Mouse (Mus musculus): ENCODE measurements around the gene Clk2.
A peak's percentile ranks its signal among the peaks of the same experiment; 100 is the strongest.

Clk2 gene

DNA sequence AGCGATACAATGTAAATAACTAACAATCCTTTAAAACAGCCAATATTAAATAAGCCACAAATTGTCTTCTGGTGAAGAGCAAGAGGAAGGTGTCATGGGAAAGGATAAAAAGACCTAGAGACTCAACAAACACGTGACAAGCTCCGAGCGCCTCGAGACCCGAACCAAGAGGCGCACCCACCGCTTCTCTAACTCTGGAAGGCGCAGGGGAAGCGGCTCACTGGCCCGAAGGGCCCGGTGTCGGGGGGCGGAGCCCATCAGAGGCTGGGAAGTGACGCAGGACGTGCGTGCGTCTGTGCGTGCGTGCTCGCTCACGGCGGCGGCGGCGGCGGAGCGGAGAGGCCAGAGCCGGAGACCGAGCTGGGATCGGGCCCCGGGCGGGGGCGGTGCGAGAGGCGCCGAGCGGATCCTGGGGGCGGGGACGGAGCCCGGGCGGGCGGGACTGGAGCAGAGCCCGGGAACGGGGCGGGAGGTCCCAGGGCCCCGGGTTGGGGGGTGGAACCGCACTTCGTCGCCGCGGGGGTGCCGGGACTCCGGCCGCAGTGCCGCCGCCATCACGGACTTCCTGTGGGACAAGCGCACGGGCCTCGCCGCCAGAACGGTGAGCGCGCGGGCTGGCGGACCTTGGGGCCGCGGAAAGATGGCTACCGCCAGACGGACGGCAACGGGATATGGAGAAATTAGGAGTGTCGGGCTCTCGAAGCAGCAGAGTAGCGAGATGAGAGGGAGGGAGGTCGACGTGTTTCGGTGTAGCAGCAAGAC, at the start of gene Clk2:
Gene Clk2 (plus strand): TSS at position 290 of the 762 bp plus-strand sequence.
- DNase-seq = peak; percentile 90 to 95

DNA sequence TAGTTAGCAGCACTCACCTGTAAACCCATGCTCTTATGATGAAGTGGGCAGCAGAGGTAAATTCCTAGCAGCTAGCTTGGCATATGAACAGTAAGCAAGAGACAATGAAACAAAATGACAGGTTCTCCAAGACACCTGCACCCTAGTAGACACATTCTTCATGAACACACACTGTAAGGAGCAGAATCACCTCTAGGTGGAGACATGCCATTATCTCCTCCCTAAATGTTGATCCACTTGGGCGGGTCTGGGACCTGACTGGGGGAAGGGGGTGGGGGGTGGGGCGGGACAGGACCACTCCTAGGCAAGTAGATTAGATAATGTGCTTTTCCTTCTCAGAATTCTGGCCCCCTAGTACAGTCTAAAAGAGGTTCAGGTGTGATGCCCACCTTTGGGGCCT, 49.1 kb upstream of the Clk2 start:
- DNase-seq = peak in 1 of 2 experiments; percentile 42

DNA sequence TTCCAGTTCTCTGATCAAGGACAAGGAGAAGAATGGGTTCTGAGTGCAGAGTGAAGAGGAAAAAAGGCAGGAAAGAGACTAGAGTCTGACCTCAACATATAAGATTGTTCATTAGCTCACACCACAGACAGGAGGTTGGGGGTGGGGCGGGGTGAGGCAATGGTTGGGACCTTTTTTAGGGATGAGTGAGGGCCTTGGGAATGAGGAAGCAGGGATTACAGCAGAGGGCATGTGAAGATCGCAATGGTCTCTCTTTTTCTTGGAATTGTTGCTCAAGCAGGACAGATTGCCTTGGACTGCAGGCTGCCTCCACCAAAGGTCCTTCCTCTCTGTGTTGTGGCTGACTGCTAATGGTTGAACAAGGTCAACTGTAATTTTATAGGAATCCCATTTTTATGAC, 41.3 kb upstream of the Clk2 start:
- no peak for DNase-seq

DNA sequence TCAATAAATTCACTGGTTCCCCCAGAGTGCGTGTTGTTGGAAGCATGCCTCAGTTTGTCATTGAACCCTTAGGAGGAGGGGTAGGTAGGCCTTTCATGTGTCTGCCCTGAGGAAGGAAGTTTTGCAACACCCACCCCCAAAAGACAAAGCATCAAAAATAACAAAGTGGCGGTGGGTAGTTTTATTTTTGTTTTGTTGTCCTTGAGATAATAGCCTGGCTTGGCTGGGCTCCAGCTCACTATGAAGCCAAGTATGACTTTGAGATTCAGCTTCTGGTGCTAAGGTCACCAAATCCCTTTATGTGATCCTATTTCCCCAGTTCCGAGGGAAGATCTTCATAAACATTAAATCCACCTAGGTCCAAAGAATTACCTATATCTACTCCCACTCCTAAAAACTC, 40.4 kb upstream of the Clk2 start:
- DNase-seq = no peak

DNA sequence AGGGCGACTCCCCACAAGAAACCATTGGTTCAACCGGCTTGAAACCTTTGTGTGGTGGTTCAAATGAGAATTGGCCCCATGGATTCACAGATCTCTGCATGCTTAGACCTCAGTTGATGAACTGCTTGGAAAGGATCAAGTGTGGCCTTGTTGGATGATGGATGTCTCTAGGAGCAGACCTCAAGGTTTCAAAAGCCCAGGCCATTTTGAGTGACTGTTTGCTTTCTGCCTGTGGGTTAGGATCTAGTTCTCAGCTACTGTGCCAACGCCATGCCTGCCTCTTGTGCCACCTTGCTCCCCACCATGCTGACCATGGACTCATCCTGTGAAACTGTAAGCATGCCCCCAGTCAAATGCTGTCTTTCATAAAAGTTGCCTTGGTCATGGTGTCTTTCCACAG, 38.6 kb upstream of the Clk2 start:
- DNase-seq = no peak

DNA sequence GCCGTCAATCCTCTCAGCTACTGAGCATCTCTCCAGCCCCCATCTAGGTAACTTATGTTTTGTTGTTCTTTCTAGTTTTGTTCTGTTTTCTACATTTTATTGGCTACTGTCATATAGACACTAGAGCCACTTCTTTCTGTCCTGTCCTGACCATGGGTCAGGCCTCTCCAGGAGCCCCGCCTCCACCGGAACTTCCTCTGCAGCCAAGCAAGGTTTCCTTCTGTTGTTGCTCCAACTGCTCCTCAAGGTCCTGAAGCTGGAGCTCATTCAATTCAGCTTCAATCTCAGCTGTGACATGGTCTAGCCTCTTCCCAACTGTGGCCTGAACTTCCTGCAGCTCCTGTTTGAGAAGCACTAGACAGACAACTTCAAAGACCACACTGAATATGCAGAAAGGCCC, 34.7 kb upstream of the Clk2 start:
- DNase-seq = no peak

DNA sequence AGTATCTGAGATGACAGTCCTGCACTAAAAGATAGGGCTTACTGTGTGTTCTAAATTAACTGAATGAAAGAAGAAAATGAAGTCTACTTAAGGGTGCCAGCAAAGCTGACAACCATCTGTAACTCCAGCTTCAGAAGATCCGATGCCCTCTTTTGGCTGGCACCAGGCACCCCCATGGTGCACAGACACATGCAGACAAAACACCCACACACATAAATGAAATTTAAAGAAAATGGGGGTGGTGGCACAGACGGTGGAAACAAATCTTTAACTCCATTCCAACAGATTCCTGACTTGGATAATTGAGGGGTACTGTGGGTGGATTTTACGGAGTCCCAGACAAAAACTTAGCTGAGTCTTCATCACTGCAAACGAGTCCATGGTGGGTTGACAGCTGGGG, 32.8 kb upstream of the Clk2 start:
- no peak for DNase-seq

DNA sequence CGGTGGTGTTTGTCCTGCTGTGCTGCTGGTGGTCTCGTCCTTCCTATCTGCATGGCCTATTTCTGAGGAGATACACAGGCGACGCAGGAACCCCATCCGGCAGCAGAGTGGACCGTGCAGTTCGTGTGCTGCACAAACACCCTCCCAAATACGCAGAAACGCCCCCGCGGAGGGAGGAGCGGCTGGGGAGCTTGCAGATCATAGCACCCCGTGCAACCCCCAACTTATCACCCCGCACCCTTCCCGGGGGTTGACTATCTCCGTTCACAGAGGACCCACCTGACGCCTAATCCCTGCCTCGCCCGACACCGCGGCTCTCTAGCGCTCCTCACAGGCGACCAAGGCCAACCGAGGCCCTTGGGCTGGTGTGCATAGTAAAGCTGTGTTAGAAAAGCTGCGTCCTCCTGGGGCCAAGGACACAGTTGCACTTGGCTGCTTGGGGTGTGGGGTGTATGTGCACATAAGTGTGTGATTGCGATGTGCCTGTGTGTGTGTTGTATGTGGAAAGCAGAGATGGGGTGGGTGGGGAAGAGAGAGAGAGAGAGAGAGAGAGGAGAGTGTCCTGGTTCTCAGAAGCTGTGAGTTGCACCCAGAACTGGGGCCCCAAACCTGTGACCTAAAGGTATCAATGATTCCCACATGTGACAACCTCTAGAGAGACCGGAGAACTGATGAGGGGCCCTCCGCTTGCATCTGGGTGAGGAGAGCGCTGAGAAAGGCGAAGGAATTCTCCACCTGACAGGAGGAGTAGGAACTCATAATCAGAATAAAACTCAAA, 32.1 kb upstream of the Clk2 start:
- peak; percentile 59 to 61 for DNase-seq

DNA sequence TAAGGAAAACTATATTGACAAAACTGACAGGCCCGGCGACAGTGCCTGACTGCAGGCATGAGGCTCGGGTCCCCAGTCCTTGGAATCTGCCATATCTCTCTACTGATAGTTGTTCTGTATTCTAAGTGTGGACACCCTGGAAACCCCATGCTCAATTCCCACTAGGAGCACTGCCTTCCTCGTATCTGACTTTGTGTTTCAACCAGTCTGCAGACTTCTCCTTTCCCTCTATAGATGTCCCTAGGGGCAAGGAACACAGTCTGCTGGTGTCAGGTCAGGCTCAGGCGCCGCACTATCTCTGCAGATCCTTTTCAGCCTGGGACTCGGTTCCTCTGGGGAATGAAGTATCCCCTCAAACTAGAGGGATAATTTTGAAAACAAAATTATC, 31.5 kb upstream of the Clk2 start:
- DNase-seq = no peak

DNA sequence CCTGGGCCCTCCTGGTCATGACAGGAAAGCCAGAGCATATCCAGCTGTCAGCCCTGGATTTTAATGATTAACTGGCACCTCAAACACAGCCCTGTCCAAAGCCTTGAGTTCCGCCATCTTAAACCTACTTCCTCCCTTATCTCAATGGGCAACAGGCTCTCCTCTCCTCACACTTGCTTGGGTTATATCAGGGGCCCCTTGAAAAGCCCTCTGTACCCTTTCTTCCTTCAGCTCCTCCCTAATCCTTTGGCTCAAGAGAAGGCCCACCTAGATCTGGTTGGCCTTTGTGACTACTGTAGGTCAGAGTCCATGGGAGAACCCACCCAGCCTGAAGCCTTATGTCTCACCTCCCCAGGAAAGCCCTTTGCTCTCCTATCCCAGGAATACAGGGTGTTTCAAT, 30.8 kb upstream of the Clk2 start:
- no peak for DNase-seq

DNA sequence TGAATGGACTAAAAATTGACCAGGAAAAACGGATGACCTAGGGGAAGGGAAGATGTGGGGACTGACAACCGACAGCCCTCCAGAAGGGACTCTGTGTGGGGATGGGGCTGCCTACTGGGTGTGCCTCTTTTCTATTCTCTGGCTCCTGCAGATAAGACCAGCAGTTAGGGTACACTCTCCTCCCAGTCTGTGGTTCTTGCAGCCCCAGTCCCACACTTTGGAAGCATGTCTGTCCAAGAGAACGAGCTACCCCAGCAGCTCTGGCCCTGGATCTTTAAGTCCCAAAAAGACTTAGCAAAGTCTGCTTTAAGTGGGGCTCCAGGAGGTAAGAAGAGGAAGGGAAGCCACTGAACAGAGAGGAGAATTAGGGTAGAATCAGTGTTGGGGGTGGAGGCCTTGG, 28.6 kb upstream of the Clk2 start, which contains the start of gene Pklr:
Gene Pklr (plus strand): TSS at position 185 of the 400 bp plus-strand sequence.
- DNase-seq = no peak

DNA sequence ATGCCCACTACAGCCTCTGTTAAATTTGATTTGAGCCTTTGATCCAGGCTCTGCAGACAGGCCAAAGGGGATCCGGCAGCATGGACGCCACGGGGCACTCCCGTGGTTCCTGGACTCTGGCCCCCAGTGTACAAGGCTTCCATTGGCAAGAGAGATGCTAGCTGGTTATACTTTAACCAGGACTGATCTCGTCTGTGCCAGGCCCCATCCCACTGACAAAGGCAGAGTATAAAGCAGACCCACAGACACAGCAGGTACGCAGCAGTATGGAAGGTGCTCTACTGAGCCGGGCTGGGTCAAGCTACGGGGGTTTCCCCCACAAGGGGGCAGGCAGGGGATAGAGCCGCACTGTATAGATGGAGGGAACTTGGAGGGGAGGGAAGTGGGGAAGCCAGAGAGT, 28.2 kb upstream of the Clk2 start:
- no peak for DNase-seq

DNA sequence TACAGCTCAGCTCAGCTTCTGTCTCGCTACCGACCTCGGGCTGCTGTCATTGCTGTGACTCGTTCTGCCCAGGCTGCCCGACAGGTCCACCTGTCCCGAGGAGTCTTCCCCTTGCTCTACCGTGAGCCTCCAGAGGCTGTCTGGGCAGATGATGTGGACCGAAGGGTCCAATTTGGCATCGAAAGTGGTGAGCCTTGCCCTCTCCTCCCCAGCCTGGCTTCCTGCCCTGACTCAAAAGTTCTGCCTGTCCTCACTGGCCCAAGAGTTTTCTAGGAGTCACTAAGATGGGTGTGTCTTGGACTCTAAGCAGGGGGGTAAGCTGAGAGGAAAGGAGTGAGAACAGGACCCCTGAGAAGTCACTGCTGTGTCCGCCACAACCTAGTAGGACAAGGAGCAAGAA, 19.8 kb upstream of the Clk2 start:
- no peak for DNase-seq

DNA sequence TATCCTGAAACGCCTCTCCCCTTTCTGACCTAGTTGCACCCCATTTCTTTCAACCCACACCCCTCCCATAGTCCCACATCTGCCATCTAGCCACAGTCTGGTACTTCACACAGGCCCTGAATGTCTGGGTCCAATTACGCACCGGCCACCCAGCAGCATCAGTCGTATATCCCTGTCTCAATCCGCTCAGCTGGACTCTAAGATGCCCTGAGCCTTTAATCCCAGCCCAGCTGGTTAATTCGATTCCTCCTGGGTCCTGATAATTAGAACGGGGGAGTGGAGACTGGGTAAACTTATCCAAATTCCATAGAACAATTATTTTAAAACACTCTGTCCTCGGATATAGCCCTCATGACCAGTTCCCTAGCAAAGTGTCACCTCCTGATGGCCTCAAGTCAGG, 19.0 kb upstream of the Clk2 start:
- DNase-seq = no peak

DNA sequence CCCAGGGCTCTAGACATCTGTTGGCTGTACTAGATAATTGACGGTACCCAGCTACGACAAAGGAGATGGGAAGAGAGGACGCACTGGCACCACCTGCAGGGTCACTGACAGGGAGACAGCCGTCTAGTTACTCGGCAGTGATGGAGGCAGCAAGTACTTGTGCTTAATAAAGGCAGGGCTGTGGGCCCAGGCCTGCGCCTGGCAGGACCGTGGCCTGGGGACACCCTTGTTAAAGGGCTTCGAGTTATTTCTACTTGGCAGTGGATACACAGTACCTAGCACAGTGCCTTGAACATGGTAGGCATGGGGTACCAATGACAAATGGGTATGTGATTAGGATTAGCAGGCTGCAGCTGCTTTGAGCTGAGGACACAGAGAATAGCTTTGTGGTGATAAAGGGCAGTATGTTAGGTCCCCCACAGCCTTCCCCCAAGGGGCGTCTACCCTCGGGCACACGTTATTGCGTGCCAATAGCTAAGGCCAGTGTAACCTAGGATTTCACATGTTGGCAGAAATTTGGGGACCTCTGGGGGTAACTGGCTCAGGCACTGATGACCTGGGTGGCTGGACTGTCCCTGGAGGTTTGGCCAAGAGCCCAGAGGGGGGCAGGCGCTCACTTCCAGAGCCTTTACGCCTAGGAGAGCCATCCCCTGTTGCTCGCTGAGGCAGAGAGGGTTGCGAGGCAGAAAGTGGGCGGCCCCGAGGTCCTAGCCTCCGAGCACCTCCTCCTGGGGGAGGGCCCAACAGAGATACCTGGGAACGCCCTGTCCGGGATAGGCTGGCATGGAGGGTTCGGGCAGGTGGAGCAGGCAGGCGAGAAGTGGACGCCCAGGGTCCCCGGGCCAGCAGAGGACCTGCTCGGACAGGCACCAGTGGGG, 17.3 kb upstream of the Clk2 start:
- no peak for DNase-seq

DNA sequence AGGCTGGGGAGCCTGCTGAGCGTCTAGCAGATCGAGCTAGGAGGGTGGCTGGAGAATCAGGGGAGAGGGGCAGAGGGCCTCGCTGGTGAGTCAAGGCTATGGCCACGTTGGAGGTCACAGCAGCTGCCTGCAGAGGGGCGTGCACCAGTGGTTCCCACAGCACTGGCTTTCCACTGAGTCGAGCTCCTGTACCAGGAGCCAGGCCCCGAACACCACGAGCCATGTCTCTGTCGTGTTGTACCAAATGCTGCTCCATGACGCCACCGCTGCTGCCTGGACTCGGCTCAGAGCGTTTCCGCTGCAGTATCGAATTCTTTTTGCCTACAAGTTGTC, 16.6 kb upstream of the Clk2 start:
- no peak for DNase-seq

DNA sequence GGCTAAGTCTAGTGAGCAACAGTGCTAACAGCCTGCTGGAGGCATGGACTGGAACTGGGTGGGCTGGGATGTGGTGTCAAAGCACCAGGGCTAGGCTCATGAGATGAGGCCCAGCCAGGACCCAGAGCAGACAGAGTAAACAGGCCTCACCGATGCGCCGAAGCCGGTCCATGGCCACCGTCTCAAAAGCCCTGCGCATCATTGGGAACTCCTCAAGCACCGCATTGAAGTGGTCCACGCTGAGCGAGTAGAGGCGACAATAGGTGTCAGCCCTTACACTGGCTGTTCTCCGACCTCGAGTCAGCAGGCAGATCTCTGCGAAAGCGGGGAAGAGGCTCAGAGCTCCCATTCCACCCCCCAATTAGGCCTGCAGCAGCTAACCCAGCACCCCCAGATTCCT, 16.0 kb upstream of the Clk2 start:
- DNase-seq = no peak

DNA sequence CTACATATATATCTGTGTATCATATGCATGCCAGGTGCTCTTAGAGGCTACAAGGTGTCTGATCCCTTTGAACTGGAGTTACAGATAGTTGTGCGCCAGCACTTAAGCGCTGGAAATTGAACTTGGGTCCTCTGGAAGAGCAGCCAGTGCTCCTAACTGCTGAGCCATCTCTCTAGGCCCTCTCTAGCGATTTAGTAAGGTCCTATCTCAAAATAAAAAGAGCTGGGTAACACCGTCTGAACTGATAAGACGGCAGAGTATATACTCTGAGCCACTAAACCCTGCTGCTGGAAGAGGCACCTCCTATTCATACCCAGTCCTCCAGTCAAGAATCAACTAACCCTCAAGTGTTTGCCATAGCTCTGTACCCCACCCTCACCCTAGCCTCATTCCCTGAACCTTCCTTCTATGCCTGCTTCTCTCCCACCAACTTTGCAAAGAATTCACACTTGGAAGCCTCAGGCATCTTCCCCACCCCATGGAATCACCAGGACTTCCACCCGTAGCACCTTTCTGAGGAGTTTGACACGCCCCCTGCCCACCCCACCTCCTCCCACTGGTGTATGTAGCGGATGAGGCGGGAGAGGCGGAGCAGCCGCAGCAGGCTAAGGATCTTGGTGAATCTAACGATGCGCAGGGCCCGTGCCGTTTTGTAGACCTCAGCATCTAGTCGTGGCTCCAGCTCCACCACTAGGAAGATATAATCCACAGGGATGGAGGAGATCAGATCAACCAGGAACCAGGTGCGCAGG, 12.3 kb upstream of the Clk2 start:
- no peak for DNase-seq

DNA sequence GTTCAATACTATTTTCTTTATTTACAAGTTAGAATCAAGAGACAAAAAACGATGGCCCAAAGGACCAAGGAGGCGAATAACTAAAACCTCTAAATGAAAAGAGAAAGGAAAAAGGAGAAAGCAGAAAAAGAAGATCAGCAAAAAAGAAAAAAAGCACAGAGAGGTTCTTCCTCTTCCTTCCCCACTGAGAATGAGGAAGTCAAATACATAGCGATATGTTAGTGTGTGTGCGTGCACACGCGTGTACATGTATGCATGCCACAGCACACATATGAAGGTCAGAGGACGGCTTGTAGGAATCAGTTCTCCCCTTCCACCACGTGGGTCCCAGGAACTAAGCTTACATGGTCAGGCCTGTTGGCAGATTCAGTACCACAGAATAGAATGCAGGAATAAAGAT, 7.6 kb upstream of the Clk2 start:
- DNase-seq = no peak

DNA sequence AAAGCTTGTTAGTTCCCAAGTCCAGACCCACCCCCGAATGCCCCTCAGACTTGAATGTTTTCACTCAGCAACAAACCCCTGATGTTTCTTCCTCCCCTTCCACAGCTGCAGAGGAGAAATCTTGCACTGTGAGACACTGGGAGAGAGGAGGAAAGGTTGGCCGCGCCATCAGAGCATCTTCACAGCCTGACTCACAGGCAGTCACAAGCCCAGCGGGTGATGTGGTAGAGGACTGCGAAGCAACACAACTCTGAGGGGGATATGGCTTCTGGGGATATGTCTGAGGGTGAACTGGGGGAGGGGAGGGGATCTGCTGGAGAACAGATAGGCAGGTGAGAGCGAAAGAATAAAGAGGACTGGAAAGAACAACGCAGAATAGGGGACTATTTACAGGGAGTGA, 5.9 kb upstream of the Clk2 start:
- no peak for DNase-seq

DNA sequence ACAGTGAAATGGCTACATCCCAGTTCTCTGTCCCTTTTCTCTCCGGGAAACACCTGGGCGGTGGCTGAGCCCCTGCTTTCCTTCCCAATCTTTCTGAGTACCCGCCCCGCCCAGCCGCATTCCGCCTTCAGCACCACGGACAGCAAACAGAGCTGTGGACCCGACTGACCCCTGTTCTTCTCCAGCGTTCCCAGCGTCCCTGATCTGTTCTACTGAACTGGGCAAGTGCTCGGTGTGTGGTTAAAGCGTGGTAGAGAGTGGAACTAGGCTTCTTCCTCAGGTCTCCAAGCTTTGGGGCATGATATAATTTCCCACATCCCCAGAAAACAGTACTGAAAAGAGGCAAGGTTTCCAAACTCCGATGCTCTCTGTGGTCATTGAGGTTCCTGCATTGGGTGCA, 5.4 kb upstream of the Clk2 start:
- no peak for DNase-seq

DNA sequence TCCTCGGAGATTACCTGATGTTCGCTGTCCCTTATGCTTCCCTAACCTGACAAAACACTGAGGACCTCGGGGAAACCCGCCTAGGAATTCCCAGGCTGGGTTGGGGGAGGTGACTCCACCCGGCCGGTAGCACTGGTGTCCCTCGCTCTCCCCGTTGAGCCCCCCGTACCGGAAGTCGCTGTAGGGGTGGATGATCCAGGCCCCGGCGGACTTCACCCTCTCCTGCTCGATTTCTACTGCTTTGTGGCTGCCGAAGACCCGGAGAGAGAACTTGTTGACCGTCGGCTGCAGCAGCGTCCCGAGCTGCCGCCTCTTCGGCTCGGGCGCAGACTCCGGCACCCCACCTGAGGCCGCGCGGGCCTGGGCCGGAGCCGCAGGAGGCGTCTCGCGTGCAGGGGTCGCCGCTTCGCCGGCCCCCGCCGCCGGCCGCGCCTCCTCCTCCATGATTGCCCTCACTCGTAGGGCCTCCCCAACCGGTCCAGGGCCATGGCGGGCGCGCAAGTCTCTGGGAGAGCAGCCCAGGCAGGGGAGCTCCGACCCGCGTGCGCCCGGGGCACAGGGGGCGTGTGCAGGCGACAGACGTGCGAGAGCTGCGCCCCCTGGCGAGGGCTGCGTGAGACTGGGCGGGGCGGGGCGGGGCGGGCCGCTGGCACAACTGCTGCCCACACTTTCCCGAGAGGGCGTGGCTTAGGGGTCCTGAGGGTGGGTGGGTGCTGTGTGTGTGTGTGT, 4.8 kb upstream of the Clk2 start, which contains the start of gene Hcn3:
Gene Hcn3 (minus strand): TSS at position 581 of the 729 bp plus-strand sequence.
- DNase-seq = peak; percentile 47 to 65

All from cerebellum, postnatal 36 days (tissue).